Mouse (Mus musculus) small intestine, adult 2 months (tissue): ENCODE data around the gene Zdhhc13. TPM values are rescaled to one million over a fixed set of nuclear protein-coding genes. Genes with fewer than 3 reads are reported as not detected.

Experiments used
- H3K27ac ChIP-seq: fragments of 200-500 bp; 2 replicates; pipeline ENCODE4 v1.5.1; 2012; ENCODE audit warnings: low read depth, low read length, control low read depth, inconsistent platforms; ENCODE audit not compliant: insufficient read depth
- H3K27me3 ChIP-seq: fragments of 200-500 bp; 2 replicates; pipeline ENCODE4 v1.6.1; 2012; ENCODE audit warnings: mild to moderate bottlenecking, moderate library complexity, low read length, inconsistent platforms; ENCODE audit not compliant: control insufficient read depth, insufficient read depth
- H3K36me3 ChIP-seq: fragments of 200-500 bp; 2 replicates; pipeline ENCODE4 v1.6.1; 2012; ENCODE audit warnings: mild to moderate bottlenecking, low read length, control low read depth, inconsistent platforms; ENCODE audit not compliant: control insufficient read depth, insufficient read depth
- H3K4me1 ChIP-seq: fragments of 200-500 bp; 2 replicates; pipeline ENCODE4 v1.6.1; 2012; ENCODE audit warnings: low read length, inconsistent platforms, mixed read lengths; ENCODE audit not compliant: control insufficient read depth, insufficient read depth, insufficient read length
- H3K4me3 ChIP-seq: fragments of 200-500 bp; 2 replicates; pipeline ENCODE4 v1.5.1; 2012; ENCODE audit warnings: low read depth, mild to moderate bottlenecking, control low read depth, inconsistent platforms, low read length, moderate library complexity
- CTCF ChIP-seq: fragments of 200-500 bp; IDR thresholded peaks from 2 replicates; pipeline ENCODE4 v1.5.1; 2012; ENCODE audit warnings: low read depth, mild to moderate bottlenecking, control low read depth, inconsistent platforms, low read length, moderate library complexity, mixed read lengths; ENCODE audit not compliant: insufficient replicate concordance, insufficient read length; ENCODE audit errors: extremely low read depth
- POLR2A ChIP-seq: fragments of 200-500 bp; IDR thresholded peaks from 2 replicates; pipeline ENCODE4 v1.6.1; 2012; ENCODE audit warnings: low read depth, mild to moderate bottlenecking, control low read depth, inconsistent platforms, low read length, moderate library complexity
- WGBS: fragments of 180-500 bp; shearing (Covaris S2); methylation state at CpG from one replicate; pipeline ENCODE4 v1.1.7; 2018; 5-methylcytosine and 5-hydroxymethylcytosine counted together
- polyA plus RNA-seq: library from polyadenylated mRNA; depleted of rRNA; stranded (reverse); fragments of >200 nt; gene quantifications from 2 replicates; pipeline ENCODE4 v1.2.3, GENCODE M21; 2012

The Zdhhc13 gene
- polyA plus RNA-seq, 1 experiment, result 6.8 TPM

- H3K36me3 ChIP-seq, result no peaks in the 10 kb centered on the region
- H3K27ac ChIP-seq, result no peak overlapping the region
- 84% methylated on average over 11 of the region's 11 CpGs for WGBS
- H3K27me3 ChIP-seq, result no peaks in the 10 kb centered on the region
- TF ChIP-seq CTCF (no peak), POLR2A (no peak)
- peaks cover 5% of the 10 kb centered on the region; the same call in 1 of the 2 replicates for H3K4me1 ChIP-seq
- no peak overlapping the region for H3K4me3 ChIP-seq
These were observed 3.9 kb upstream of the Zdhhc13 start for GRCm38 (mm10) chr7:48784773-48785523.

- Histone ChIP-seq H3K4me3 (peak overlapping the region; percentile 12; the same call in 1 of the 2 replicates), H3K27ac (peak overlapping the region; percentile 8), H3K27me3 (no peaks in the 10 kb centered on the region), H3K4me1 (peaks cover 7% of the 10 kb centered on the region; the same call in 1 of the 2 replicates), H3K36me3 (peaks cover 3% of the 10 kb centered on the region; the same call in 1 of the 2 replicates)
- TF ChIP-seq POLR2A, result no peak
- no peak for TF ChIP-seq CTCF
- 46% methylated on average over 3 of the region's 3 CpGs for WGBS
These were observed 455 bp upstream of the Zdhhc13 start for GRCm38 (mm10) chr7:48788348-48788747.

- Histone ChIP-seq H3K27me3 (no peaks in the 10 kb centered on the region), H3K4me3 (no peak overlapping the region), H3K27ac (peak overlapping the region; percentile 60; the same call in 1 of the 2 replicates), H3K36me3 (peaks cover 6% of the 10 kb centered on the region), H3K4me1 (peaks cover 7% of the 10 kb centered on the region; the same call in 1 of the 2 replicates)
- WGBS, result 33% methylated on average over 4 of the region's 4 CpGs
- TF ChIP-seq POLR2A (no peak), CTCF (no peak)
These were observed 1.3 kb downstream of the Zdhhc13 start for GRCm38 (mm10) chr7:48790117-48790516.

- TF ChIP-seq CTCF (no peak), POLR2A (no peak)
- 70% methylated on average over 3 of the region's 3 CpGs for WGBS
- H3K4me1 ChIP-seq, result peaks cover 7% of the 10 kb centered on the region; the same call in 1 of the 2 replicates
These were observed 2.6 kb downstream of the Zdhhc13 start for GRCm38 (mm10) chr7:48791412-48791811.

GRCm38 (mm10) chr7:48795130-48795529 lies 6.3 kb downstream of the Zdhhc13 start:
- Histone ChIP-seq H3K27ac (no peak overlapping the region), H3K4me1 (peaks cover 9% of the 10 kb centered on the region; the same call in 1 of the 2 replicates), H3K36me3 (peaks cover 26% of the 10 kb centered on the region), H3K27me3 (no peaks in the 10 kb centered on the region), H3K4me3 (no peak overlapping the region)
- TF ChIP-seq POLR2A, result no peak
- TF ChIP-seq CTCF, result no peak
- WGBS, result 68% methylated on average over 3 of the region's 3 CpGs

More at GRCm38 (mm10) chr7:48791412-48791811, 2.6 kb downstream of the Zdhhc13 start:
- H3K36me3 ChIP-seq, result peaks cover 13% of the 10 kb centered on the region
- H3K27ac ChIP-seq, result no peak overlapping the region
- H3K27me3 ChIP-seq, result no peaks in the 10 kb centered on the region
- H3K4me3 ChIP-seq, result no peak overlapping the region

- no peak for TF ChIP-seq CTCF
- no peak for TF ChIP-seq POLR2A
- no peak overlapping the region for H3K4me3 ChIP-seq
- peaks cover 54% of the 10 kb centered on the region for H3K36me3 ChIP-seq
- no peaks in the 10 kb centered on the region for H3K27me3 ChIP-seq
- H3K4me1 ChIP-seq, result peaks cover 5% of the 10 kb centered on the region; the same call in 1 of the 2 replicates
- H3K27ac ChIP-seq, result no peak overlapping the region
- 89% methylated on average over 7 of the region's 7 CpGs for WGBS
These were observed 14.6 kb downstream of the Zdhhc13 start for GRCm38 (mm10) chr7:48803381-48803780.

- peaks cover 60% of the 10 kb centered on the region for H3K36me3 ChIP-seq
- 83% methylated on average over 4 of the region's 4 CpGs for WGBS
These were observed 17.8 kb downstream of the Zdhhc13 start for GRCm38 (mm10) chr7:48806587-48806986.

More at GRCm38 (mm10) chr7:48806587-48806986, 17.8 kb downstream of the Zdhhc13 start:
- Histone ChIP-seq H3K4me1 (peaks cover 1% of the 10 kb centered on the region; the same call in 1 of the 2 replicates), H3K27me3 (no peaks in the 10 kb centered on the region), H3K27ac (no peak overlapping the region), H3K4me3 (no peak overlapping the region)
- no peak for TF ChIP-seq CTCF
- TF ChIP-seq POLR2A, result no peak
